Mouse (Mus musculus) liver, embryonic 12.5 days (tissue): ENCODE measurements at regions not wholly inside any gene's neighbourhood (a gene's known extent, or its start where the extent isn't known, plus 50 kb on each side); places are given as distances from the start of the nearest gene placed in this dataset.

Source experiments
- ATAC-seq: fragments of 200-750 bp; cut with Nextera tagmentation; 2 replicates; pipeline ENCODE4 v1.8.0; 2017; ENCODE audit warnings: moderate number of reproducible peaks, mild to moderate bottlenecking, moderate library complexity
- H3K27ac ChIP-seq: fragments of 300-500 bp; sonication (generic); 2 replicates; pipeline ENCODE4 v1.5.1; 2016; ENCODE audit warnings: mild to moderate bottlenecking
- H3K27me3 ChIP-seq: fragments of 300-500 bp; sonication (generic); replicated peaks from 2 replicates; pipeline ENCODE4 v1.6.1; 2016; ENCODE audit warnings: mild to moderate bottlenecking, moderate library complexity
- H3K36me3 ChIP-seq: fragments of 300-500 bp; sonication (generic); 2 replicates; pipeline ENCODE4 v1.6.1; 2016; ENCODE audit warnings: mild to moderate bottlenecking, moderate library complexity
- H3K4me1 ChIP-seq: fragments of 300-500 bp; sonication (generic); 2 replicates; pipeline ENCODE4 v1.6.1; 2016
- H3K4me2 ChIP-seq: fragments of 300-500 bp; sonication (generic); 2 replicates; pipeline ENCODE4 v1.6.1; 2016; ENCODE audit warnings: mild to moderate bottlenecking, moderate library complexity
- H3K4me3 ChIP-seq: fragments of 300-500 bp; sonication (generic); 2 replicates; pipeline ENCODE4 v1.5.1; 2016; ENCODE audit warnings: mild to moderate bottlenecking, moderate library complexity
- H3K9ac ChIP-seq: fragments of 300-500 bp; sonication (generic); 2 replicates; pipeline ENCODE4 v1.6.1; 2016; ENCODE audit warnings: mild to moderate bottlenecking, moderate library complexity
- H3K9me3 ChIP-seq: fragments of 300-500 bp; sonication (generic); replicated peaks from 2 replicates; pipeline ENCODE4 v1.6.1; 2016; ENCODE audit warnings: mild to moderate bottlenecking, moderate library complexity
- WGBS: fragments of 180-500 bp; shearing (Covaris S2); methylation state at CpG from one replicate; pipeline ENCODE4 v1.1.7; 2016; ENCODE audit not compliant: insufficient replicate concordance; 5-methylcytosine and 5-hydroxymethylcytosine counted together

DNA sequence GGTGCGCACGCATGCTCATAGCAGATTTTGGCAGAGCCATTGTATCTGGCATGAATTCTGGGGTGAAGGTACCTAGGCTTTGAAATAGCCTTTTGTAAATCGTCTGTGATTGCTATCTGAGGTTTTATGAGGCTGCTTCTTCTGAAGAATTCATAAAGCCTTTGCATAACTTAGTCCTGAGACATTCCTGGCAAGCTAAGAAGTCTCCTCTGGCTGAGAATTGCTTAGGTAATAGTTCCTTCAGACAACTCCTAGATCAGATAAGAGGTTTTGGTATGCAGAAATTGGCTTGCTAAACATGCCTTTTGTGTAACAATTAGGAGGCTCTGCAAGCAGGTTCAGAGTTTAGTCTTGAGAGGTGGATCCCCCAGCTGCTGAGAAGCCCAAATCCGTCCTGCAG lies 82.7 kb downstream of the Pmp22 start:
- H3K4me1 ChIP-seq, result no peaks in the 10 kb centered on the region
- H3K4me2 ChIP-seq, result no peak overlapping the region
- H3K9me3 ChIP-seq, result no peaks in the 10 kb centered on the region
- H3K9ac ChIP-seq, result no peak overlapping the region
- WGBS, result 62% methylated on average over 4 of the region's 4 CpGs
- no peak overlapping the region for H3K27ac ChIP-seq
- no peaks in the 10 kb centered on the region for H3K36me3 ChIP-seq
- H3K27me3 ChIP-seq, result no peaks in the 10 kb centered on the region
- no peak overlapping the region for H3K4me3 ChIP-seq
- ATAC-seq, result no peak

DNA sequence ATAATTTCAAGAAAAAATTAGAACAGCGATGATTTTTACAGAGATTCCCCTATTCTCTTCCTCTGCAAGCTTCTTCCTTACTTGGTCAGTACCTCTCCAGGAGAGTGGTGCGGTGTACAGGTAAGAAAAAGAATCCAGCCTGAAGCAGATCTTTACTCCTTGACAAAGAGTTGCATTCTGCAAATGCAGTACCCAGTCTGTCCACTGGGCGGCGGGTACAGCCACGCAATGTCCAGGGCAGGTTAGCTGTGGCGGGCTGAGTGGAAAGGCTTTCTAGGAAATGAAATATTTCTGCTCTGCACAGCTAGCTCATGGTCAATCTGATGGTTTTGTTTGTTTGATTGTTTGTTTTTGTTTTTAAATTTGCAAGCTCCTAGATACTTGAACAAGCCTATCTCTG lies 84.3 kb downstream of the Pmp22 start:
- no peak overlapping the region for H3K4me3 ChIP-seq
- H3K4me2 ChIP-seq, result no peak overlapping the region
- H3K27ac ChIP-seq, result no peak overlapping the region
- H3K9me3 ChIP-seq, result no peaks in the 10 kb centered on the region
- ATAC-seq, result no peak
- H3K27me3 ChIP-seq, result no peaks in the 10 kb centered on the region
- no peaks in the 10 kb centered on the region for H3K4me1 ChIP-seq
- no peak overlapping the region for H3K9ac ChIP-seq
- H3K36me3 ChIP-seq, result no peaks in the 10 kb centered on the region
- 9% methylated on average over 6 of the region's 6 CpGs for WGBS

DNA sequence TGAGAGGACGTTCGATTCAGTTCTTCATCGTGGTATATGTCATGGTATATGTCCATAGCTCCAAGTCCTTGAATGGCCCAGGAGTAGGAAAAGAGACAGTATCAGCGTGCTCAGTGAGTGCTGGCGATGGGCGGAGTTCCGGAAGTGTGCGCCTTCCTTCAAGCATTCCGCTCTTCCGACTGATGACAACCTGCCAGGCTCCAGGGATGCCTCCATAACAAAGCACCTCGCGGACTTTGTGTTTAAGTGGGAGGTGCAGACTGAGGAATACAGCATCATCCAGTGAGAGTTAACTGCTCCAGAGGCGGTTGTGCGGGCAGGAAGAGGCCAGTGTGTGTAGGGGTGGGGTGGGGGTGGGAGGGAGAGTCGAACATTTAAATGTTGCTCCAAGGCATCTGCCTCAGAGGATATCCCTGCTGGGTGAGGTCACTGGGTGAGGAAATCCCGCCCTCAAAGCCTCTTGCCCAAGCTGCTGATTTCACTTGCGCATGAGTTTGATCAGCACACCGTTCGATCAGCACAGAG lies 85.2 kb downstream of the Pmp22 start:
- no peak overlapping the region for H3K27ac ChIP-seq
- no peaks in the 10 kb centered on the region for H3K9me3 ChIP-seq
- H3K9ac ChIP-seq, result no peak overlapping the region
- H3K4me3 ChIP-seq, result no peak overlapping the region
- 36% methylated on average over 19 of the region's 19 CpGs for WGBS
- H3K4me2 ChIP-seq, result no peak overlapping the region
- no peaks in the 10 kb centered on the region for H3K36me3 ChIP-seq
- no peaks in the 10 kb centered on the region for H3K27me3 ChIP-seq
- no peak for ATAC-seq
- H3K4me1 ChIP-seq, result no peaks in the 10 kb centered on the region

DNA sequence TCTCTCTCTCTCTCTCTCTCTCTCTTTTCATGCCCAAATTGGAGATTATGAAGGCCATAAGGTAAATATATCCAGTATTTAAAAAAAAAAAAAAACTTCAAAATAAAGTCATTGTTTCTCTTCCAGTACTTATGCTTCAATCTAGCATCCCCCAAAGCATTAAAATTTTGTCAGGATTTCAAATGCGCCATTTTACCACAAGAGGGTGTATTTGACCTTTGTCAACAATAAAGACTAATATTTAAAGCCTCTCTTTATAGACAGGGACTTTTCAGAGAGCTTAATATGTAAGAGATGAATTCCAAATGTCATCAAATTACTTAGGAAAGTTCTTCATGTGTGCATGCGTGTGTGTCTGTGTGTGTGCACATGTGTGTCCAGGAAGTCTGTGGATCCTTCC lies 87.2 kb downstream of the Pmp22 start:
- H3K4me1 ChIP-seq, result no peaks in the 10 kb centered on the region
- no peak overlapping the region for H3K9ac ChIP-seq
- 65% methylated on average over 2 of the region's 2 CpGs for WGBS
- no peak overlapping the region for H3K4me2 ChIP-seq
- ATAC-seq, result no peak
- H3K9me3 ChIP-seq, result no peaks in the 10 kb centered on the region
- no peak overlapping the region for H3K27ac ChIP-seq
- H3K27me3 ChIP-seq, result no peaks in the 10 kb centered on the region
- no peak overlapping the region for H3K4me3 ChIP-seq
- H3K36me3 ChIP-seq, result no peaks in the 10 kb centered on the region

DNA sequence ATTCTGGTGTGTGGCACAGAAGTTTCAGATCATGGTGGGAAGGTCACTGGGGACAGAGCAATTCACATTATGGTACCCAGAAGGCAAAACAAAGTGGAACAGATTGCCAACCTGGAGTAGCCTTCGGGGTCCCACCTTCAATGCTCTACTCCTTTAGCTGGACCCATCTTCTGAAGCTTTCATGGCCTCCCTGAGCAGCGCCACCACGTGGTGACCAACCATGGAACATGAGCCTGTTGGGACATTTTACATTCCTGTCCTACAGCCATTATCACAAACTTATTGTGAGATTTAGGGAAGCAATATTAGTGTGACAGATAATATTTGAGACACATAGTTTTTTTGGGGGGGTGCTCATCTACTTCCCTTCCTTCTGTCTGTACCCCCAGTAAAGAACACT lies 88.3 kb downstream of the Pmp22 start:
- 50% methylated on average over 3 of the region's 3 CpGs for WGBS
- Histone ChIP-seq H3K9ac (no peak overlapping the region), H3K4me1 (no peaks in the 10 kb centered on the region), H3K27ac (no peak overlapping the region), H3K36me3 (no peaks in the 10 kb centered on the region), H3K4me2 (no peak overlapping the region), H3K9me3 (no peaks in the 10 kb centered on the region), H3K4me3 (no peak overlapping the region), H3K27me3 (no peaks in the 10 kb centered on the region; the same call in 1 of the 2 replicates)
- no peak for ATAC-seq

DNA sequence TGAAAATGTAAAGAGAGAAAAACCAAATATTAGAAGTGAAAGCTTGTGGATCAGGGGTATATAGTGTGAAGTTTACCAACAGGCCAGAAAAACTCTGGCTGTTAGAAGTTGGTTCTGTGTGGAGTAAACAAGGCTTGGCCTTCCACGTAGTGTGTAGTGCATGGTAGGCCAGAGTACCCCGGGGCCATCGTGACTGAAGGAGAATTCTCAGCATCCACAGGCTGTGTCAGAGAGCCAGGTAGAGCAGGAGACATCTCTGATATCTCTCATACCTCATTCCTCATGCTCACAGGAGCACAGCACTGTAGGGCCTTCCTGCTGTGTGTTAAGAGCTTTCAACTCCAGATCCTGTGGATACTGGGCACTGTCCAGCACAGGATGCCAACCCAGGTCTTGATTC lies 97.7 kb downstream of the Pmp22 start:
- ATAC-seq, result no peak
- WGBS, result 71% methylated on average over 3 of the region's 3 CpGs
- Histone ChIP-seq H3K4me3 (no peak overlapping the region), H3K4me2 (no peak overlapping the region), H3K27ac (no peak overlapping the region), H3K4me1 (no peaks in the 10 kb centered on the region), H3K9me3 (no peaks in the 10 kb centered on the region), H3K27me3 (no peaks in the 10 kb centered on the region; the same call in 1 of the 2 replicates), H3K36me3 (no peaks in the 10 kb centered on the region), H3K9ac (no peak overlapping the region)

DNA sequence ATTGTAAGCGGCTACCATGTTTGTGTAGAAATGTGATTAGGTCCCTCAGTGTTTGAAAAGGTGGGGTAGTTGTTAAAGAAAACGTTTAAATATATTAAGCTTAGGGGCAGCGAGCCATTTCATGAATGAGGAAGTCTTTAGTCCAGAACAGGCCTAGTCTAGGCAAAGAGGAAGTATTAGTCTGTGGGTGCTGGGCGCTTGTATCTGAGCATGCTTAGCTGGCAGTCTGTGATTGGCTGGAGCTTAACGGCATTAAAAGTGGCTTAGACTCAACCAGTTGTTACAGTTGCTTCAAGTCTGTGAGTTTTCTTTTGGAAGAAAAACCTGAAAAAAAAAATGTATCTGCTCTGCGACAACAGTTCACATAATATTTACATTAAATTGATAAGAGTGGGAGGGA lies 102.0 kb downstream of the Pmp22 start:
- no peak overlapping the region for H3K27ac ChIP-seq
- no peak overlapping the region for H3K4me2 ChIP-seq
- H3K9me3 ChIP-seq, result no peaks in the 10 kb centered on the region
- no peaks in the 10 kb centered on the region for H3K4me1 ChIP-seq
- H3K36me3 ChIP-seq, result no peaks in the 10 kb centered on the region
- no peak for ATAC-seq
- H3K4me3 ChIP-seq, result no peak overlapping the region
- 52% methylated on average over 6 of the region's 6 CpGs for WGBS
- no peaks in the 10 kb centered on the region for H3K27me3 ChIP-seq
- H3K9ac ChIP-seq, result no peak overlapping the region

DNA sequence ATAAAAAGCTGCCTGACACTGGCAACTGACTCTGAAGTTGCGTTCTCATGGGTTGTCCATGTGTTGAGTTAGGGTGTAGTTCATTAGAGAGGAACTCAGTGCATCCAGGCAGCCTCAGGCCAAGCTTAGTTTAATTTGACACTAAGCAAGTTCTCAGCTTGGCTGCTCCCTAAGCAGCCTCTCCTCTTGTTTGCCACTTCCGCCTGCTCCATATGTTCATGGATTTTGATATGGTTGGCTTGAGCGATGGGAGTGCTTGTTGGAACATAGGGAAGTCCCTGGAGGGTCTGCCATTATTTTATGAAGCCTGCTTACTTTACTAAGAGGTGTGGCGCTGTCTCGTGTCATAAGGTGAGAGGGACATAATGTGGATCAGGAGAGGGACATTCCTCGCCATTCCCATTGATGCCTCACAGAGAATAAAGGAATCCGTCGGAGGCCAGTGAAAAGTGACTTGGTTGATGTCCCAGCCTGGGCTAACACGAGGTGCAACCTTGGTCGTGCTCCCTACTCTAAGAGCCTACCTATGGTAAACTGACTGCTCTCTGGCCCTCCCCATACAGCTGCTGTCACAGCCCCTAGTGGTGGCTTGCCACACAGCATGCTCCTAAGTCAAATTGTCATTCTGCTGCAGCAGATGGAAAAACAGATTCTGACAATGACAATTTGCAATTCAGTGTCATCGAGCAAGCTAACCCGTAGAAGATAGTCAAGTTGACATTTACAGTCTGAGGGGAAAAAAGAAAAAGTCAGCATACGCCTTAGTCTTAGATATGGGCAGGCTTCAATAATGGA lies 104.6 kb downstream of the Pmp22 start:
- H3K9me3 ChIP-seq, result no peaks in the 10 kb centered on the region
- WGBS, result 63% methylated on average over 13 of the region's 13 CpGs
- no peaks in the 10 kb centered on the region for H3K4me1 ChIP-seq
- no peak for ATAC-seq
- no peak overlapping the region for H3K4me3 ChIP-seq
- no peak overlapping the region for H3K4me2 ChIP-seq
- no peaks in the 10 kb centered on the region for H3K36me3 ChIP-seq
- H3K27ac ChIP-seq, result no peak overlapping the region
- no peaks in the 10 kb centered on the region for H3K27me3 ChIP-seq
- H3K9ac ChIP-seq, result no peak overlapping the region

DNA sequence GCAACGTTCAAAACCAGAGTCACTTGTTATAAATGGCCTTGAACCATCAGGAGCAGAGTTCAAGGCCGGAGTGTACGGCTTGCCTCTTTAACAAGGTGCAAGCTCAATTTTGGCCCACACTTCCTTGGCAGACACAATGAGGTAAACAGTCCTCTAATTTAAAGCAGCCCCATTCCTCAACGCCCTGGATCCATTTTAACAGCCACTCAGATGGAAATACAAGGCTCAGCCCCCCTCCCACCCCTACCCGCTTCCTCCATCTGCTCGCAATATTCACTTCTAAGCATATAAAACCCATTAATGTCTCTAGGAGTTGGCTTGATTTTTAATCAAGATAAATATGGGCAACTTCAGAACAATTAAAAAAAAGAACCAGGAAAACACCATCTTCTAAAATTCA lies 105.7 kb downstream of the Pmp22 start:
- H3K4me3 ChIP-seq, result no peak overlapping the region
- no peak for ATAC-seq
- no peaks in the 10 kb centered on the region for H3K36me3 ChIP-seq
- H3K27me3 ChIP-seq, result no peaks in the 10 kb centered on the region
- no peak overlapping the region for H3K27ac ChIP-seq
- no peak overlapping the region for H3K9ac ChIP-seq
- 68% methylated on average over 6 of the region's 6 CpGs for WGBS
- H3K9me3 ChIP-seq, result no peaks in the 10 kb centered on the region
- no peak overlapping the region for H3K4me2 ChIP-seq
- H3K4me1 ChIP-seq, result no peaks in the 10 kb centered on the region

DNA sequence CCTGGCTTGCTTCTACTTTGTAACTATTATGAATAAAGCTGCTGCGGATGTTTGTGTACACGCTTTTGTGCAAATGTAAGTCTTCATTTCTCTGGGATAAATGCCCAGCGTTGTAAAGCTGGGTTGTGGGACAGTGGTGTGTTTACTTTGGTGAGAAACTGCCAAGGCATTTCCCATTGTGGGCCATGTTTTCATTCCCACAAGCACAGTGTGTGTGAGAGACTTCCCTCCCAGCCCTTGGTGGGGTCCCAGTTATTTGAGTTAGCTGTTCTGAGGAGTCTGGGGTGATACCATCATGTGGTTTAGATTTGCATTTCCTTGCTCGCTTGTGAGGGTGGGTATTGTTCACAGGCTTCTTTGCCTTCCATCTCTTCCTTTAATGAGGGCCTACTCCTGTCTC lies 109.9 kb downstream of the Pmp22 start:
- no peak for ATAC-seq
- Histone ChIP-seq H3K4me2 (no peak overlapping the region), H3K9ac (no peak overlapping the region), H3K27me3 (no peaks in the 10 kb centered on the region), H3K27ac (no peak overlapping the region), H3K9me3 (no peaks in the 10 kb centered on the region), H3K4me3 (no peak overlapping the region), H3K36me3 (no peaks in the 10 kb centered on the region), H3K4me1 (no peaks in the 10 kb centered on the region)
- WGBS, result 52% methylated on average over 4 of the region's 4 CpGs

DNA sequence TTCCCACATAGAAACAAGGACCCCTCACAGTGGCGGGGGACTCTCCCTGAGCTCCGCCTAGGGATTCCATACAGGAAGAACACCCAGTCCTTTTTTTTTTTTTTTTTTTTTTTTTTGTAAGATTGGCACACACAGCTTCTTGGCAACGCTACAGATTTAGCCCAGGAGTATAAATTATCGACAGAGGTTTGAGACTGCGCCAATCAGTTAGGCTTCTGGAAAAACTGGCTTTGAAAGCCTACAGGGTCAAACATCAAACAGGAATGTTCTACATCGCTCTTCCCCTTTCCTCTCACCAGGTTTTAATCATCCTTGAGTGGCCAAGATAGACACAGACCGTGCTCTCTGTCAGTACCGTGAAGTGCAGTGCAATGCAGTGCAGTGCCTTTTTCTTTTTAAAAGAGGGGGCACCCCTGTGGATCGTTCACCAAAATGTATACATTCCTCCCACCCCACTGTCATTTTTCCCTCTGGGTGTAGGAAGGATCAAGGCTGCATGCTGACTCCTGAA lies 115.2 kb downstream of the Pmp22 start:
- no peak overlapping the region for H3K4me2 ChIP-seq
- no peaks in the 10 kb centered on the region for H3K9me3 ChIP-seq
- H3K27ac ChIP-seq, result no peak overlapping the region
- H3K4me1 ChIP-seq, result no peaks in the 10 kb centered on the region
- WGBS, result 67% methylated on average over 9 of the region's 9 CpGs
- no peak overlapping the region for H3K4me3 ChIP-seq
- ATAC-seq, result no peak
- H3K27me3 ChIP-seq, result peaks cover 11% of the 10 kb centered on the region; the same call in 1 of the 2 replicates
- no peak overlapping the region for H3K9ac ChIP-seq
- no peaks in the 10 kb centered on the region for H3K36me3 ChIP-seq

DNA sequence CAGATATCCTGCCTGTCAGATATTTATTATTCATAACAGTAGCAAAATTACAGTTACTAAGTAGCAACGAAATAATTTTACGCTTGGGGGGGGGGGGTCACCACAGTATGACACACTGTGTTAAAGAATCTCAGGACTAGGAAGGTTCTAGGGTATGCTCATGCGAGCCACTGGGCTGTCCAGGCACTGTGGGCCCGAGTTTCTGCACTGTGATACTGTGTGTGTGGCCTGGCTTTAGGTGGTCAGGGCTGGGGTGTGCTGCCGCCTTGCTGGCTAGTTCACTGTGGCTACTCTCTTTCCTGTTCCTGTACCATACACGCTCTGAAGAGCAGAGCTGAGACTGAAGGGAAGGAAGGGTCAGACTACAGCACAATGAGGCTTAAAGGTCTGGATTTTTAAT lies 116.3 kb downstream of the Pmp22 start:
- ATAC-seq, result no peak
- no peak overlapping the region for H3K9ac ChIP-seq
- no peak overlapping the region for H3K27ac ChIP-seq
- H3K27me3 ChIP-seq, result peaks cover 17% of the 10 kb centered on the region; the same call in 1 of the 2 replicates
- no peaks in the 10 kb centered on the region for H3K4me1 ChIP-seq
- 58% methylated on average over 6 of the region's 6 CpGs for WGBS
- H3K9me3 ChIP-seq, result no peaks in the 10 kb centered on the region
- no peaks in the 10 kb centered on the region for H3K36me3 ChIP-seq
- no peak overlapping the region for H3K4me3 ChIP-seq
- no peak overlapping the region for H3K4me2 ChIP-seq
